Mouse (Mus musculus): ENCODE results near the gene Arf6. TPM values are rescaled to one million over a fixed set of nuclear protein-coding genes. Genes with fewer than 3 reads are reported as not detected.

The Arf6 gene
- polyA plus RNA-seq, 2 experiments = 35.7 to 45.8 TPM

DNA sequence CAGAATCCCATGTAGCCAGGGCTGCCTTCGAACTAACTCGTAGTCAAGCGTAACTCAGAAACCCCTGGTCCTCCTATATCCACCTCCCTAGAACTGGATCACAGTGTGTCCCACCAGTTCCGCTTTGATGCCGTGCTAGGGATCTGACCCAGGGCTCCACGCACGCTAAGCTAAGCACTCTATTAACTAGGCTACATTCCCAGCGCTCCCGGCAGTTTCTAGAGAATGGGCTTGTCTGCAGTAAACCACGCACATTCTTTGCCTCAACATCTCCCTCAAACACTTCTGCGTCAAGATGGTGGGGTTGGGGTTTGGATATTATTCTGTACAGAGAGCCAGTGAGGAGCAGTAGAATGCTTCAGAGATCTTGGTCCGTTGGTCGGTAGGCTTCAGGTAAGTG, 46.7 kb downstream of the Arf6 start:
- Histone ChIP-seq H3K4me2 (ENCODE audit: low read depth) (no peak overlapping the region), H3K4me3 (ENCODE audit: insufficient read depth in 1 of 2, low read depth in 2 of 2, low read length in 2 of 2) (no peak overlapping the region)
- no peak for ATAC-seq (ENCODE audit: insufficient read depth)

DNA sequence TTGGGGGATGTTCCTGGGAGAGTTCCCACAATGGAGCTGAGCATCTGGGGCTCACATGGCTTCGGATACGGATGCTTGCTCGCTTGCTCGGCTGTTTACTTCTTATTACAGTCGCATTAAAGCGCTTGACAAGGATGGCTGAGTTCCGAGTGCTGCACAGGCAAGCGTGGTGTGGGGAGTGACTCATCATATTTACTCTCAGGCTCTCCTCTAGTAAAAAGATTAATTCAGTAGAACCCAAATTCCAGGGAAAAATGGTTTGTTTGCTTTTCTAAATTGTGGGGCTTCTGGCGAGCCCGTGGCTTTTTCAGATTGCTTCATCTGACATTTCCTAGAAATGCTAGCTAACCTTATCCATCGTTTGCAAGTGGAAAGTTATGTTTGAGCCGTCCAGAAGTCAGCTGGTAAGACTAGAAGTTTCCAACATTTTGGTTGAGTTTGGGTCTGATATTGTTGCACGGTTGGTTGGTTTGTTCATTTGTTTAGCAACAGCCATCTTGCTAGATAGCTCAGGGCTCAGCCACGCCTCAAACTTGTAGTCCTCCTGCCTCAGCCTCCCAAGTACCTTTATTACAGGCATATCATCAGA, 47.2 kb downstream of the Arf6 start:
- no peak for DNase-seq (ENCODE audit: low read depth in 3 of 3, low spot score in 3 of 3)

More for the DNA sequence above, 46.7 kb downstream of the Arf6 start:
- DNase-seq (ENCODE audit: low read depth in 3 of 3, low spot score in 3 of 3) = no peak
- H3K27ac ChIP-seq = no peak overlapping the region
- H3K36me3 ChIP-seq (replicated peaks; ENCODE audit: control insufficient read depth, insufficient read depth, low read depth) = no peaks in the 10 kb centered on the region
- no peaks in the 10 kb centered on the region for H3K27me3 ChIP-seq (ENCODE audit: control insufficient read depth, insufficient read depth, low read length)
- H3K9ac ChIP-seq (replicated peaks) = no peak overlapping the region
- WGBS (ENCODE audit: insufficient replicate concordance) = 84% methylated on average over 13 of the region's 13 CpGs
- no peaks in the 10 kb centered on the region; a peak in 1 of 4 replicates for H3K4me1 ChIP-seq (replicated peaks; ENCODE audit: control insufficient read depth in 2 of 2, insufficient read depth in 2 of 2, low read length in 1 of 2)
- no peak for TF ChIP-seq EP300 (IDR thresholded peaks at IDR 0.05; ENCODE audit: low read depth)
- TF ChIP-seq CTCF (IDR thresholded peaks at IDR 0.05; ENCODE audit: low read depth) = no peak
- no peaks in the 10 kb centered on the region for H3K9me3 ChIP-seq (ENCODE audit: control insufficient read depth, low read length)

DNA sequence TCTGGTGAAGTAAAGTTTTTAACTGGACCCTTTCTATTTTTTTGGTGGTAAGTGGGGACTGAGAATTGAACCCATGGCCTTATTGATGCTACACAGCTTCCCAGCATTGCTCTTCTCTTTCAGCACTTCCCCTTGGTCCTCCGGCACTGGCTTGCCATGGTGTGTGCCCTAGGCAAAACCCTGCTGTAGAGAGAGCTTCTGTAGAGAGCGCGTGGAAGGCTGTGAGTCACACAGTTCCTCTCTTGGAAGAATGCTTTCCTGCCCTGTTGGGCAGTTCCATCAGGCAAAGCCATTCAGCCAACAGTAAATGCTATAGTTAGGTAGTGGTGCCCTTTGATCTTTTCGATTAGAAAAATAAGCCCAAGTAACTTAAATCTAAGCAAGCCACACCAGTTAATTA, 47.7 kb downstream of the Arf6 start:
- H3K4me1 ChIP-seq (replicated peaks; ENCODE audit: control insufficient read depth in 2 of 2, insufficient read depth in 2 of 2, low read length in 1 of 2) = peaks cover 0 to 2% of the 10 kb centered on the region in 2 experiments; a peak in 1 of 4 replicates
- H3K4me2 ChIP-seq (ENCODE audit: low read depth) = no peak overlapping the region
- no peaks in the 10 kb centered on the region for H3K27me3 ChIP-seq (ENCODE audit: control insufficient read depth, insufficient read depth, low read length)
- no peaks in the 10 kb centered on the region for H3K9me3 ChIP-seq (ENCODE audit: control insufficient read depth, low read length)
- no peak overlapping the region for H3K27ac ChIP-seq
- ATAC-seq (ENCODE audit: insufficient read depth) (no peak), DNase-seq (ENCODE audit: low read depth in 3 of 3, low spot score in 3 of 3) (no peak)
- H3K36me3 ChIP-seq (replicated peaks; ENCODE audit: control insufficient read depth, insufficient read depth, low read depth) = no peaks in the 10 kb centered on the region
- no peak overlapping the region for H3K4me3 ChIP-seq (ENCODE audit: insufficient read depth in 1 of 2, low read depth in 2 of 2, low read length in 2 of 2)
- no peak overlapping the region for H3K9ac ChIP-seq (replicated peaks)
- 57% methylated on average over 4 of the region's 4 CpGs for WGBS (ENCODE audit: insufficient replicate concordance)
- TF ChIP-seq CTCF (IDR thresholded peaks at IDR 0.05; ENCODE audit: low read depth) (no peak), EP300 (IDR thresholded peaks at IDR 0.05; ENCODE audit: low read depth) (no peak)

More for the DNA sequence above, 47.2 kb downstream of the Arf6 start:
- H3K4me2 ChIP-seq (ENCODE audit: low read depth) = no peak overlapping the region
- H3K27ac ChIP-seq = no peak overlapping the region
- H3K9ac ChIP-seq (replicated peaks) = no peak overlapping the region
- H3K27me3 ChIP-seq (ENCODE audit: control insufficient read depth, insufficient read depth, low read length) = no peaks in the 10 kb centered on the region
- no peak overlapping the region for H3K4me3 ChIP-seq (ENCODE audit: insufficient read depth in 1 of 2, low read depth in 2 of 2, low read length in 2 of 2)
- no peaks in the 10 kb centered on the region for H3K9me3 ChIP-seq (ENCODE audit: control insufficient read depth, low read length)
- ATAC-seq (ENCODE audit: insufficient read depth) = no peak
- no peaks in the 10 kb centered on the region; a peak in 1 of 4 replicates for H3K4me1 ChIP-seq (replicated peaks; ENCODE audit: control insufficient read depth in 2 of 2, insufficient read depth in 2 of 2, low read length in 1 of 2)
- WGBS (ENCODE audit: insufficient replicate concordance) = 59% methylated on average over 14 of the region's 14 CpGs
- H3K36me3 ChIP-seq (replicated peaks; ENCODE audit: control insufficient read depth, insufficient read depth, low read depth) = no peaks in the 10 kb centered on the region
- TF ChIP-seq CTCF (IDR thresholded peaks at IDR 0.05; ENCODE audit: low read depth) (no peak), EP300 (IDR thresholded peaks at IDR 0.05; ENCODE audit: low read depth) (no peak)

DNA sequence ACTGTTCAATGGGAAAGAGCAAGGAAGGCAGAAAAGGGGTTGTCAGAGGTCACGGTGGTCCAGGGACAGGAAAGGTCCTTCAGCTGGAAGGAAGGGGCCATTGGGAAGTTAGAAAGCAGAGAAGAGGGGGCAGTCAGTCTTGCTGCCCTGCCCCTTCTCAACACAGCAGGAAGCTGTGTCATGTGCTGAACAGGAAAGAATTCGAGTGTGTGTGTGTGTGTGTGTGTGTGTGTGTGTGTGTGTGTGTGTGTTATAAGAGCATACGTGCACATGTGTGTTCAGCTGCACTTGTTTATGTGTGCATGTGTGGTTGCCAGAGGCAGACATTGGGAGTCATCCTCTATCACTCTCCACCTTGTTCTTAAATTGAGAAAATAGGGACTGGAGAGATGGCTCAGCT, 48.8 kb downstream of the Arf6 start:
- peaks cover 0 to 2% of the 10 kb centered on the region in 2 experiments; a peak in 1 of 4 replicates for H3K4me1 ChIP-seq (replicated peaks; ENCODE audit: control insufficient read depth in 2 of 2, insufficient read depth in 2 of 2, low read length in 1 of 2)
- H3K27me3 ChIP-seq (ENCODE audit: control insufficient read depth, insufficient read depth, low read length) = no peaks in the 10 kb centered on the region
- no peak overlapping the region for H3K4me3 ChIP-seq (ENCODE audit: insufficient read depth in 1 of 2, low read depth in 2 of 2, low read length in 2 of 2)
- H3K4me2 ChIP-seq (ENCODE audit: low read depth) = no peak overlapping the region
- H3K27ac ChIP-seq = no peak overlapping the region
- TF ChIP-seq EP300 (IDR thresholded peaks at IDR 0.05; ENCODE audit: low read depth) = no peak
- no peak for TF ChIP-seq CTCF (IDR thresholded peaks at IDR 0.05; ENCODE audit: low read depth)
- no peaks in the 10 kb centered on the region for H3K9me3 ChIP-seq (ENCODE audit: control insufficient read depth, low read length)
- ATAC-seq (ENCODE audit: insufficient read depth) (no peak), DNase-seq (ENCODE audit: low read depth in 3 of 3, low spot score in 3 of 3) (no peak)
- no peaks in the 10 kb centered on the region for H3K36me3 ChIP-seq (replicated peaks; ENCODE audit: control insufficient read depth, insufficient read depth, low read depth)
- H3K9ac ChIP-seq (replicated peaks) = no peak overlapping the region
- 14% methylated on average over 3 of the region's 3 CpGs for WGBS (ENCODE audit: insufficient replicate concordance)

DNA sequence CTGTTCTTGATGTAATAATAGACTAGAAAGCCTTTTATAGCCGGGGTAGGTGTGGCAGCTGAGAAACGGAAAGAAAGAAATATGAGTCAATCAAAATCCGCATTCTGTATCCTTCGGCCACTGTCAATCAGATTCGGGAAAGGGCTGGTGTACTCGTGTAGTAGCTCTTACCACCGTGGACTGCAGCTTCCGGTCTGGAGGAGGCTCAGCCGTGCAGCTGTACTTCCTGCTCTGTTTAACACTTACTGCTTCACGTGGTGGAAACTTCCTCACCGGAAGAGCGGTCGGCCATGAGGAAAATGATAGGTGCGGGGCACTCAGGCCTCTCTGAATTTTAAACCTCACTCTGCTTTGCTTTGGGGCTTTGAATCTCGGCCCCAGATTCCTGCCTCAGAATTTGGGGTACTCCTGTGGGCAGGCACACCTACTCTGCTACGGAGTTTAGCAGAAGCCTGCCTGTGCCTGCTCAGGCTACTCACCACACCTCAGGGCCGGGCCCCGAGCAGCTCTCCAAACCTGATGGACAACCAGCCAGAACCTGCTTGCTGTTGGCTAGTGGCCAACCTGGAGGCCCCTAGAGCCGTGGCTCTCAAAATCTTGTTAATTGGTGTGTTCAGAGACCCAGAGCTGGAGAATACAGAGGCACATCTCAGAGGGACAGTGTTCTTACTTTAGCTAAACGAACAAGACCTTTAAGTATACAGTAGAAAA, 51.0 kb downstream of the Arf6 start:
- peaks cover 0 to 2% of the 10 kb centered on the region in 2 experiments; a peak in 1 of 4 replicates for H3K4me1 ChIP-seq (replicated peaks; ENCODE audit: control insufficient read depth in 2 of 2, insufficient read depth in 2 of 2, low read length in 1 of 2)
- DNase-seq (ENCODE audit: low read depth in 3 of 3, low spot score in 3 of 3) (no peak), ATAC-seq (ENCODE audit: insufficient read depth) (no peak)
- H3K27me3 ChIP-seq (ENCODE audit: control insufficient read depth, insufficient read depth, low read length) = no peaks in the 10 kb centered on the region
- 36% methylated on average over 20 of the region's 20 CpGs for WGBS (ENCODE audit: insufficient replicate concordance)
- TF ChIP-seq CTCF (IDR thresholded peaks at IDR 0.05; ENCODE audit: low read depth) (no peak), EP300 (IDR thresholded peaks at IDR 0.05; ENCODE audit: low read depth) (no peak)
- no peak overlapping the region for H3K27ac ChIP-seq
- H3K36me3 ChIP-seq (replicated peaks; ENCODE audit: control insufficient read depth, insufficient read depth, low read depth) = no peaks in the 10 kb centered on the region
- H3K9ac ChIP-seq (replicated peaks) = no peak overlapping the region
- no peak overlapping the region for H3K4me3 ChIP-seq (ENCODE audit: insufficient read depth in 1 of 2, low read depth in 2 of 2, low read length in 2 of 2)
- no peak overlapping the region for H3K4me2 ChIP-seq (ENCODE audit: low read depth)
- no peaks in the 10 kb centered on the region for H3K9me3 ChIP-seq (ENCODE audit: control insufficient read depth, low read length)

Small RNAs within 50 kb of the gene (microRNA-seq; reads per million reads assigned to microRNA genes)
- gene Gm47299 (not detected), gene Gm47305 (not detected)

Other genes starting within 250 kb of the Arf6 start
- 977 and 1,778 TPM in 2 replicates for gene Rps29, start 213.0 kb upstream of the Arf6 start, polyA plus RNA-seq (2012; rRNA removed)
- 1,444 and 1,541 TPM in 2 replicates for gene Rps29, start 213.0 kb upstream of the Arf6 start, polyA plus RNA-seq (2014; fragmentation: Nextera tagmentation; extraction: Ambion mirVana)
- gene Lrr1, start 203.3 kb upstream of the Arf6 start, polyA plus RNA-seq (2012; rRNA removed) = 8.9 and 11.1 TPM in 2 replicates
- gene Lrr1, start 203.3 kb upstream of the Arf6 start, polyA plus RNA-seq (2014; fragmentation: Nextera tagmentation; extraction: Ambion mirVana) = 21.3 and 22.9 TPM in 2 replicates
- 286 and 515 TPM in 2 replicates for gene Rpl36al, start 188.1 kb upstream of the Arf6 start, polyA plus RNA-seq (2012; rRNA removed)
- gene Rpl36al, start 188.1 kb upstream of the Arf6 start, polyA plus RNA-seq (2014; fragmentation: Nextera tagmentation; extraction: Ambion mirVana) = 614 and 643 TPM in 2 replicates
- 9.2 and 11.0 TPM in 2 replicates for gene Mgat2, start 188.0 kb upstream of the Arf6 start, polyA plus RNA-seq (2012; rRNA removed)
- 23.3 and 24.1 TPM in 2 replicates for gene Mgat2, start 188.0 kb upstream of the Arf6 start, polyA plus RNA-seq (2014; fragmentation: Nextera tagmentation; extraction: Ambion mirVana)
- 4.9 TPM in 2 replicates for gene Gm49383, start 175.0 kb upstream of the Arf6 start, polyA plus RNA-seq (2012; rRNA removed)
- gene Gm49383, start 175.0 kb upstream of the Arf6 start, polyA plus RNA-seq (2014; fragmentation: Nextera tagmentation; extraction: Ambion mirVana) = 15.7 and 19.1 TPM in 2 replicates
- gene Dnaaf2, start 173.7 kb upstream of the Arf6 start, polyA plus RNA-seq (2012; rRNA removed) = 2.8 TPM in 2 replicates
- gene Dnaaf2, start 173.7 kb upstream of the Arf6 start, polyA plus RNA-seq (2014; fragmentation: Nextera tagmentation; extraction: Ambion mirVana) = 2.9 TPM in 2 replicates
- gene Gm49384, start 167.9 kb upstream of the Arf6 start, polyA plus RNA-seq (2012; rRNA removed) = 1.2 and 8.0 TPM in 2 replicates
- gene Gm49384, start 167.9 kb upstream of the Arf6 start, polyA plus RNA-seq (2014; fragmentation: Nextera tagmentation; extraction: Ambion mirVana) = 16.3 and 17.4 TPM in 2 replicates
- 18.9 and 25.6 TPM in 2 replicates for gene Pole2, start 144.0 kb upstream of the Arf6 start, polyA plus RNA-seq (2012; rRNA removed)
- 25.8 and 28.3 TPM in 2 replicates for gene Pole2, start 144.0 kb upstream of the Arf6 start, polyA plus RNA-seq (2014; fragmentation: Nextera tagmentation; extraction: Ambion mirVana)
- gene Klhdc1, start 131.0 kb upstream of the Arf6 start, polyA plus RNA-seq (2012; rRNA removed) = 0.26 and 3.3 TPM in 2 replicates
- 1.9 and 3.6 TPM in 2 replicates for gene Klhdc1, start 131.0 kb upstream of the Arf6 start, polyA plus RNA-seq (2014; fragmentation: Nextera tagmentation; extraction: Ambion mirVana)
- gene Klhdc2, start 75.5 kb upstream of the Arf6 start, polyA plus RNA-seq (2012; rRNA removed) = 28.8 and 43.4 TPM in 2 replicates
- gene Klhdc2, start 75.5 kb upstream of the Arf6 start, polyA plus RNA-seq (2014; fragmentation: Nextera tagmentation; extraction: Ambion mirVana) = 84.9 and 92.3 TPM in 2 replicates
- 5.2 and 11.1 TPM in 2 replicates for gene Nemf, start 15.0 kb upstream of the Arf6 start, polyA plus RNA-seq (2012; rRNA removed)
- 33.7 and 35.4 TPM in 2 replicates for gene Nemf, start 15.0 kb upstream of the Arf6 start, polyA plus RNA-seq (2014; fragmentation: Nextera tagmentation; extraction: Ambion mirVana)
- gene Gm9887, start 308 bp downstream of the Arf6 start, polyA plus RNA-seq (2012; rRNA removed) = 0.20 and 0.23 TPM in 2 replicates
- gene Gm9887, start 308 bp downstream of the Arf6 start, polyA plus RNA-seq (2014; fragmentation: Nextera tagmentation; extraction: Ambion mirVana) = 0.40 and 1.0 TPM in 2 replicates
- gene Vcpkmt, start 210.9 kb downstream of the Arf6 start, polyA plus RNA-seq (2012; rRNA removed) = 3.9 and 7.4 TPM in 2 replicates
- gene Vcpkmt, start 210.9 kb downstream of the Arf6 start, polyA plus RNA-seq (2014; fragmentation: Nextera tagmentation; extraction: Ambion mirVana) = 12.4 and 13.8 TPM in 2 replicates

Measured in liver, embryonic 14.5 days (tissue).